Mouse (Mus musculus) neural tube, embryonic 13.5 days (tissue): ENCODE measurements around the gene Ptprd. TPM values are rescaled to one million over a fixed set of nuclear protein-coding genes. Genes with fewer than 3 reads are reported as not detected.

Experiments
- ATAC-seq: fragments of 200-750 bp; cut with Nextera tagmentation; 2 replicates; pipeline ENCODE4 v1.8.0; 2017; ENCODE audit warnings: low read depth, mild to moderate bottlenecking, moderate TSS enrichment, moderate library complexity
- H3K27ac ChIP-seq: fragments of 300-500 bp; sonication (generic); replicated peaks from 2 replicates; pipeline ENCODE4 v1.5.1; 2015; ENCODE audit warnings: moderate library complexity, mild to moderate bottlenecking, inconsistent platforms
- H3K27me3 ChIP-seq: fragments of 300-500 bp; sonication (generic); 2 replicates; pipeline ENCODE4 v1.6.1; 2015; ENCODE audit warnings: mild to moderate bottlenecking, inconsistent platforms
- H3K36me3 ChIP-seq: fragments of 300-500 bp; sonication (generic); 2 replicates; pipeline ENCODE4 v1.6.1; 2015; ENCODE audit warnings: mild to moderate bottlenecking, inconsistent platforms
- H3K4me1 ChIP-seq: fragments of 300-500 bp; sonication (generic); replicated peaks from 2 replicates; pipeline ENCODE4 v1.6.1; 2015; ENCODE audit warnings: inconsistent platforms
- H3K4me2 ChIP-seq: fragments of 300-500 bp; sonication (generic); 2 replicates; pipeline ENCODE4 v1.6.1; 2015; ENCODE audit warnings: inconsistent platforms, mild to moderate bottlenecking, moderate library complexity
- H3K4me3 ChIP-seq: fragments of 300-500 bp; sonication (generic); 2 replicates; pipeline ENCODE4 v1.5.1; 2015; ENCODE audit warnings: mild to moderate bottlenecking, inconsistent platforms
- H3K9ac ChIP-seq: fragments of 300-500 bp; sonication (generic); 2 replicates; pipeline ENCODE4 v1.6.1; 2015; ENCODE audit warnings: moderate library complexity, mild to moderate bottlenecking, inconsistent platforms
- H3K9me3 ChIP-seq: fragments of 300-500 bp; sonication (generic); 2 replicates; pipeline ENCODE4 v1.6.1; 2016; ENCODE audit warnings: inconsistent platforms
- WGBS: fragments of 180-500 bp; shearing (Covaris S2); methylation state at CpG from one replicate; pipeline ENCODE4 v1.1.7; 2015; 5-methylcytosine and 5-hydroxymethylcytosine counted together
- polyA plus RNA-seq: library from polyadenylated mRNA; unstranded; fragments of >200 nt; fragmentation: Nextera tagmentation; extraction: Ambion mirVana; gene quantifications from 2 replicates; pipeline ENCODE4 v1.2.1, GENCODE M21; 2015

The Ptprd gene
- polyA plus RNA-seq, 1 experiment from 2014 or later = 86.5 TPM

- Histone ChIP-seq H3K36me3 (no peaks in the 10 kb centered on the region), H3K4me2 (no peak overlapping the region), H3K9me3 (no peaks in the 10 kb centered on the region), H3K27me3 (no peaks in the 10 kb centered on the region), H3K4me3 (no peak overlapping the region), H3K27ac (peak overlapping the region; percentile 62), H3K4me1 (peaks cover 12% of the 10 kb centered on the region; the same call in 1 of the 2 replicates), H3K9ac (no peak overlapping the region)
- peak; percentile 65 for ATAC-seq
- 35% methylated on average over 3 of the region's 3 CpGs for WGBS
Measured at GRCm38 (mm10) chr4:76006717-76007116, 2205.0 kb downstream of the Ptprd start.

GRCm38 (mm10) chr4:76004161-76004560 lies 2207.6 kb downstream of the Ptprd start:
- Histone ChIP-seq H3K27ac (no peak overlapping the region), H3K4me2 (no peak overlapping the region), H3K27me3 (no peaks in the 10 kb centered on the region), H3K4me1 (peaks cover 16% of the 10 kb centered on the region; the same call in 1 of the 2 replicates), H3K9me3 (no peaks in the 10 kb centered on the region), H3K36me3 (no peaks in the 10 kb centered on the region), H3K9ac (no peak overlapping the region), H3K4me3 (no peak overlapping the region)
- WGBS = 92% methylated on average over 2 of the region's 2 CpGs
- ATAC-seq = no peak

GRCm38 (mm10) chr4:76000258-76000657 lies 2211.5 kb downstream of the Ptprd start:
- Histone ChIP-seq H3K27me3 (no peaks in the 10 kb centered on the region), H3K4me3 (no peak overlapping the region), H3K36me3 (peaks cover 8% of the 10 kb centered on the region), H3K9me3 (no peaks in the 10 kb centered on the region), H3K9ac (no peak overlapping the region), H3K27ac (no peak overlapping the region), H3K4me1 (peaks cover 9% of the 10 kb centered on the region; the same call in 1 of the 2 replicates), H3K4me2 (no peak overlapping the region)
- 73% methylated on average over 2 of the region's 2 CpGs for WGBS
- ATAC-seq = no peak

GRCm38 (mm10) chr4:75995841-75996240 lies 2215.9 kb downstream of the Ptprd start:
- 29% methylated on average over 4 of the region's 4 CpGs for WGBS
- Histone ChIP-seq H3K4me3 (no peak overlapping the region), H3K9ac (no peak overlapping the region), H3K27me3 (no peaks in the 10 kb centered on the region), H3K4me1 (peaks cover 9% of the 10 kb centered on the region; the same call in 1 of the 2 replicates), H3K27ac (no peak overlapping the region), H3K36me3 (peaks cover 8% of the 10 kb centered on the region), H3K4me2 (no peak overlapping the region), H3K9me3 (no peaks in the 10 kb centered on the region)
- ATAC-seq = no peak

GRCm38 (mm10) chr4:75994576-75994975 lies 2217.2 kb downstream of the Ptprd start:
- no peak overlapping the region for H3K9ac ChIP-seq
- H3K4me2 ChIP-seq = no peak overlapping the region

GRCm38 (mm10) chr4:75993092-75993491 lies 2218.7 kb downstream of the Ptprd start:
- Histone ChIP-seq H3K4me2 (no peak overlapping the region), H3K4me1 (peaks cover 5% of the 10 kb centered on the region; the same call in 1 of the 2 replicates), H3K9ac (no peak overlapping the region), H3K27ac (no peak overlapping the region), H3K27me3 (no peaks in the 10 kb centered on the region), H3K9me3 (no peaks in the 10 kb centered on the region), H3K4me3 (no peak overlapping the region), H3K36me3 (peaks cover 4% of the 10 kb centered on the region)
- 89% methylated on average over 7 of the region's 7 CpGs for WGBS
- no peak for ATAC-seq

More at GRCm38 (mm10) chr4:75994576-75994975, 2217.2 kb downstream of the Ptprd start:
- Histone ChIP-seq H3K4me1 (peaks cover 5% of the 10 kb centered on the region; the same call in 1 of the 2 replicates), H3K36me3 (peaks cover 8% of the 10 kb centered on the region), H3K27ac (no peak overlapping the region), H3K9me3 (no peaks in the 10 kb centered on the region), H3K4me3 (no peak overlapping the region), H3K27me3 (no peaks in the 10 kb centered on the region)
- 50% methylated on average over 4 of the region's 4 CpGs for WGBS
- ATAC-seq = no peak

- Histone ChIP-seq H3K27ac (no peak overlapping the region), H3K9me3 (no peaks in the 10 kb centered on the region), H3K9ac (no peak overlapping the region), H3K36me3 (no peaks in the 10 kb centered on the region), H3K4me1 (peaks cover 5% of the 10 kb centered on the region; the same call in 1 of the 2 replicates), H3K4me2 (no peak overlapping the region), H3K27me3 (no peaks in the 10 kb centered on the region), H3K4me3 (no peak overlapping the region)
- 81% methylated on average over 6 of the region's 6 CpGs for WGBS
- ATAC-seq = no peak
Measured at GRCm38 (mm10) chr4:75991621-75992245, 2220.0 kb downstream of the Ptprd start.

GRCm38 (mm10) chr4:75974728-75975127 lies 2237.0 kb downstream of the Ptprd start:
- Histone ChIP-seq H3K4me3 (no peak overlapping the region), H3K27me3 (no peaks in the 10 kb centered on the region), H3K4me1 (no peaks in the 10 kb centered on the region), H3K36me3 (0 out of 2 replicates have a peak, but pooled peaks cover 3% of the 10 kb centered on the region), H3K9ac (no peak overlapping the region), H3K4me2 (no peak overlapping the region), H3K9me3 (no peaks in the 10 kb centered on the region), H3K27ac (no peak overlapping the region)
- no peak for ATAC-seq
- 86% methylated on average over 3 of the region's 3 CpGs for WGBS

GRCm38 (mm10) chr4:75973322-75973721 lies 2238.4 kb downstream of the Ptprd start:
- Histone ChIP-seq H3K27me3 (no peaks in the 10 kb centered on the region), H3K9ac (no peak overlapping the region), H3K27ac (no peak overlapping the region), H3K36me3 (0 out of 2 replicates have a peak, but pooled peaks cover 3% of the 10 kb centered on the region), H3K4me2 (no peak overlapping the region), H3K4me1 (no peaks in the 10 kb centered on the region), H3K9me3 (no peaks in the 10 kb centered on the region), H3K4me3 (no peak overlapping the region)
- ATAC-seq = 0 out of 2 replicates have a peak, but pooled peaks have one; percentile 8
- 81% methylated on average over 1 of the region's 1 CpGs for WGBS

- WGBS = 81% methylated on average over 2 of the region's 2 CpGs
- H3K9me3 ChIP-seq = no peaks in the 10 kb centered on the region
- no peaks in the 10 kb centered on the region for H3K4me1 ChIP-seq
- H3K4me3 ChIP-seq = no peak overlapping the region
- no peaks in the 10 kb centered on the region for H3K27me3 ChIP-seq
- H3K36me3 ChIP-seq = 0 out of 2 replicates have a peak, but pooled peaks cover 3% of the 10 kb centered on the region
- H3K9ac ChIP-seq = no peak overlapping the region
- no peak overlapping the region for H3K4me2 ChIP-seq
- ATAC-seq = no peak
- H3K27ac ChIP-seq = no peak overlapping the region
Measured at GRCm38 (mm10) chr4:75969961-75970360, 2241.8 kb downstream of the Ptprd start.

- Histone ChIP-seq H3K4me1 (no peaks in the 10 kb centered on the region), H3K4me2 (no peak overlapping the region), H3K27me3 (no peaks in the 10 kb centered on the region), H3K36me3 (no peaks in the 10 kb centered on the region), H3K4me3 (no peak overlapping the region), H3K9ac (no peak overlapping the region), H3K9me3 (no peaks in the 10 kb centered on the region), H3K27ac (no peak overlapping the region)
- ATAC-seq = no peak
- WGBS = 76% methylated on average over 2 of the region's 2 CpGs
Measured at GRCm38 (mm10) chr4:75968618-75969017, 2243.1 kb downstream of the Ptprd start.

GRCm38 (mm10) chr4:75965810-75966209 lies 2246.0 kb downstream of the Ptprd start:
- WGBS = 88% methylated on average over 3 of the region's 3 CpGs
- Histone ChIP-seq H3K4me2 (no peak overlapping the region), H3K27me3 (no peaks in the 10 kb centered on the region), H3K4me1 (no peaks in the 10 kb centered on the region), H3K36me3 (no peaks in the 10 kb centered on the region), H3K9ac (no peak overlapping the region), H3K9me3 (no peaks in the 10 kb centered on the region), H3K4me3 (no peak overlapping the region), H3K27ac (no peak overlapping the region)
- no peak for ATAC-seq

GRCm38 (mm10) chr4:75962916-75963315 lies 2248.8 kb downstream of the Ptprd start:
- WGBS = 82% methylated on average over 2 of the region's 2 CpGs
- ATAC-seq = no peak

More at GRCm38 (mm10) chr4:75962916-75963315, 2248.8 kb downstream of the Ptprd start:
- no peaks in the 10 kb centered on the region for H3K36me3 ChIP-seq
- H3K4me1 ChIP-seq = no peaks in the 10 kb centered on the region
- no peaks in the 10 kb centered on the region for H3K27me3 ChIP-seq
- no peak overlapping the region for H3K4me2 ChIP-seq
- H3K9ac ChIP-seq = no peak overlapping the region
- no peak overlapping the region for H3K4me3 ChIP-seq
- H3K9me3 ChIP-seq = no peaks in the 10 kb centered on the region
- H3K27ac ChIP-seq = no peak overlapping the region
